Mouse (Mus musculus) embryonic fibroblast, embryonic 13.5 days (primary cell): ENCODE measurements at regions not wholly inside any gene's neighbourhood (a gene's known extent, or its start where the extent isn't known, plus 50 kb on each side); places are given as distances from the start of the nearest gene placed in this dataset.

Experiments used
- H3K27ac ChIP-seq: 2 replicates; pipeline ENCODE4 v1.5.1; 2012; ENCODE audit warnings: low read length, control low read depth, inconsistent platforms; ENCODE audit not compliant: insufficient read depth
- H3K4me1 ChIP-seq: 2 replicates; pipeline ENCODE4 v1.6.1; 2011; ENCODE audit warnings: low read length; ENCODE audit not compliant: control insufficient read depth, insufficient read depth
- H3K4me3 ChIP-seq: 2 replicates; pipeline ENCODE4 v1.5.1; 2011; ENCODE audit warnings: mild to moderate bottlenecking, control low read depth, low read length; ENCODE audit not compliant: insufficient read depth
- CTCF ChIP-seq: IDR thresholded peaks from 2 replicates; pipeline ENCODE4 v1.5.1; 2011; ENCODE audit warnings: mild to moderate bottlenecking, control low read depth, low read length, moderate library complexity, borderline replicate concordance; ENCODE audit not compliant: insufficient read depth
- POLR2A ChIP-seq: IDR thresholded peaks from 2 replicates; pipeline ENCODE4 v1.6.1; 2011; ENCODE audit warnings: low read depth, mild to moderate bottlenecking, control low read depth, low read length, moderate library complexity

DNA sequence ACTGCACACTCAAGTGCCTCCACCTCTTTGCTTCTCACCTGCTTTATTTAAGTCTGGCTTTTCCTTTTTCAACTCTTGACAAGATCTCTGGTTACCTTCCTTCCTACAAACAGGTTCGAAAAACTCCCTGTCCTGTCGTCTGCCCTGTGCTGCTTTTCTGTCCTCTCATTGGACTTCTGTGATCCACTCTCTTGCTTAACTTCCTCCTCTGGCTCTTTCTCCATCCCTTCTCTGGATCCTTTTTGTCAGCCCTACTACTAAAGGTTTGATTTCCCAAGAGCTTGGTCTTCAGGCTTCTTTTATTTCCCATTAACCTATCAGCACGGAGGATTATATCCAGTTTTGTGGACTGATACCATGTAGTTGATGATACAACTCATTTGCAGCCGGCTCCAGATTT lies 149.8 kb downstream of the Satb1 start:
- Histone ChIP-seq H3K4me1 (no peaks in the 10 kb centered on the region), H3K4me3 (no peak overlapping the region), H3K27ac (no peak overlapping the region)
- TF ChIP-seq CTCF (no peak), POLR2A (no peak)

DNA sequence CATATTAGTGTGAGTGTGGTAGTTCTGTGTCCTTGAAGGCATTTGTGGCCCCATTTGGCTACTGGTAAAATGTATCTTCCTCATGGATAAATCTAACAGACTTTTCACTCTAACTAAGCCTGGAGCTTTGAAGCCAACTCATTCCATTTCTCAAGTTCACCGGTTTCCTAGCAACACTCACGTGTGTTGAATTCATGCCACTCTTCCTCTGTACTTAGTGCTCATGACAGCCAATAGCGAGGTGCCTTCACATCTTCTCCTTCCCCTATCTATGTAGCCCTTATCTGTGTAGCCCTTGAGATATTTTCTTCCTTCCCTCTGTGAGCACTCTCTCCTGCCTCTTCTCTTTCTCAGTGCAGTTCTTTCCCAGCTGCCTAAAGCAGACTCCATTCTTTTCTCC lies 150.7 kb downstream of the Satb1 start:
- H3K4me3 ChIP-seq = no peak overlapping the region
- no peak overlapping the region for H3K27ac ChIP-seq
- TF ChIP-seq POLR2A (no peak), CTCF (no peak)
- H3K4me1 ChIP-seq = no peaks in the 10 kb centered on the region

DNA sequence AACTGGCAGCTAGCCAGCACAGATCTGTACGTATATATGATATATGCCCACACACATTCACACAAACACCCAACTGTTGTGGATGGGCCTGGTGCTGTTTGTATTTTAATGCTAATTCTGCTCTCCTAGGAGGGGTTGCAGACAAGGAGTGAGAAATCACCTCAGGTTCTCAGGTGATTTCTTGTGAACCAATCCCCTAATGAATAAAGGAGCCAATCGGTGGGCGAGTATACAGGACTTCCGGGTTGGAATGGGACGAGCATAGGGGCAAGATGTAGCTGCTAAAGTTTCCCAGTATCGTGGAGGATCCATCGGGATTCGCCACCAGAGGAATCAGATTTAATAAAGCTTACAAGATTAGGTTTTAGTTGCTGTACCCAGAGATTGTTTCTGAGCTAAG lies 155.6 kb downstream of the Satb1 start:
- H3K4me3 ChIP-seq = no peak overlapping the region
- TF ChIP-seq POLR2A (no peak), CTCF (no peak)
- H3K4me1 ChIP-seq = no peaks in the 10 kb centered on the region
- no peak overlapping the region for H3K27ac ChIP-seq

DNA sequence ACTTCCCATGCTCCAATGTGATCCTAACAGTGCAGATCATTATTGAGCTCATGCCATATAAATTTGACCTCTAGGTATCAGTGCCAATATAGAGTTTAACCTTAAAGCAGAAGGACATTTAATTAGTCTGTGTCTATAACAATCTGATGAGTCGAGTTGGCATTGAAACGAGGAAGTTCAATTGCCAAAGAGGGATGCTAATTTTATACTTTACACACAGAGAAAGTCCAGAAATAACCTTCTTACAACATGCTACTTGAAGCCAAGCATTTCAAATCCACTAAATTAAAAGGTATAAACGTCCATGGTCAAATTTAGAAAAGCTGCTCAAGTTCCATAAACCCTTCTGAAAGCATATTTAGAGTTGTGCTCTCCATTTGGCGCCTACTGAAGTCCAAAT lies 174.7 kb downstream of the Satb1 start:
- TF ChIP-seq POLR2A (no peak), CTCF (no peak)
- H3K4me1 ChIP-seq = no peaks in the 10 kb centered on the region
- no peak overlapping the region for H3K4me3 ChIP-seq
- no peak overlapping the region for H3K27ac ChIP-seq

DNA sequence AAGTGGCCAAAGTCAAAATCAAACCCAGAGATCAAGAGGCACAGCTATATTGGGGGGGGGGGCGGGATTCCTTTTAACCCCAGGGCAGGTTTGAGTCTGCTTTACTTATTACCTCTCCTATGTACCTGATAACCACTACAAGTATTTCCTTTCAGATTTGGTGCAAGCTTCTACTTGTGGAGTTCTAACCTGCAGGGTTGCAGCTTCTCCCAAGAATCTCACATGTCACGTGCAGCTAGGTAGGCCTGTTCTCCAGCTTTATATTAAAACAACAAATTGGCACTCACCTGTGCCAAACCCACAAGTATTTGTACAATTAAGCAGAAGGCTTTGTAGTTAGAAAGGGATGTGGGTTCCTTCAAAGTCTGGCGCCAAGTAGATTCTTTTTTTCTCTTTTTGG lies 179.2 kb downstream of the Satb1 start:
- no peak for TF ChIP-seq POLR2A
- TF ChIP-seq CTCF = no peak
- H3K4me1 ChIP-seq = no peaks in the 10 kb centered on the region

DNA sequence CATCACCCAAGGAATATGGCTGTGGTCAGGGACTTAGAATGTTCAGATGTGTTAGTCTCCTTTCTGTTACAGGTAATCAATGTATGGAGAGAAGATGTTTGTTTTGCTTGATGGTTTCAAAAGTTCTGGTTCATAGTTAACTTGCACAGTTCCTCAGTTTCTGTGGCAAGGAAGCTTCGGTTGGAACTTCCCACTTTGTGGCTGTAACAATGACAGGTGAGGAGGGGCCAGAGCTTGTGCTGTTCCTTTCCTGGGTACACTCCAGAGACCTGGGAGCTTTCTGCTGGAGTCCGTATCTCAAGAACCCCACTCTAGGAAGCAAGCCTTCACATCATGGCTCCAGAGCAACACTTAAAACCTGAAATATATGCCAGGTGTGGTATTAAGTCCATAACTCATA lies 181.2 kb downstream of the Satb1 start:
- H3K4me1 ChIP-seq = no peaks in the 10 kb centered on the region
- TF ChIP-seq POLR2A (no peak), CTCF (no peak)
- H3K27ac ChIP-seq = no peak overlapping the region
- H3K4me3 ChIP-seq = no peak overlapping the region

More for the DNA sequence above, 179.2 kb downstream of the Satb1 start:
- H3K27ac ChIP-seq = no peak overlapping the region
- no peak overlapping the region for H3K4me3 ChIP-seq

DNA sequence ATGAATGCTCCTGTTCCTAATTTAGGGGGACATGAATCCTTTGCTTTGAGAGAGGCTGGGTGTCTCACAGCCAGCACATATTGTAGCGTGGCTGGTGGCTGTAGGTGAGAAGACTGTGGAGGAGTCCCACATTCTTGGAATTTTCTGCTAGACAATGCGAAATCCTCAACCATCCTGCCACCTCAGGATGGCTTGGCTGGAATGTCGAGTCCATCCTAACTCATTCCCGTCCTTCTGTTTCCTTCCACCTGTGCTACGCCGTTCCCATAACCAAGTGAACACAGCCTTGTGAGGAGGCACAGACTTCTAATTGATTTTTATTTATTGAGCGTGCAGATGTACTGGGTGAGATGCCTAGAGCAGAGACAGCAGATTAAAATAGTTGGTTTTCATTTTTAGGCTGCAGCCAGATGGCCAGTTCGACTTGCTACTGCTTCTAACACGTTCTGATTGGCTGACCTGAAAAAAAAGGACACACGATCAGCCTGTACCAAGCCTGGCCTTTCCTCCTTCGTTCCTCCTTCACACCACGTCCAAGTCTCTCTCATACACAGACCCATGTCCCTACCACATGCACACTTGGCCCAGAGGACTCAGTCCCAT lies 183.8 kb downstream of the Satb1 start:
- no peak overlapping the region for H3K4me3 ChIP-seq
- TF ChIP-seq POLR2A (no peak), CTCF (no peak)
- no peak overlapping the region for H3K27ac ChIP-seq
- no peaks in the 10 kb centered on the region for H3K4me1 ChIP-seq

DNA sequence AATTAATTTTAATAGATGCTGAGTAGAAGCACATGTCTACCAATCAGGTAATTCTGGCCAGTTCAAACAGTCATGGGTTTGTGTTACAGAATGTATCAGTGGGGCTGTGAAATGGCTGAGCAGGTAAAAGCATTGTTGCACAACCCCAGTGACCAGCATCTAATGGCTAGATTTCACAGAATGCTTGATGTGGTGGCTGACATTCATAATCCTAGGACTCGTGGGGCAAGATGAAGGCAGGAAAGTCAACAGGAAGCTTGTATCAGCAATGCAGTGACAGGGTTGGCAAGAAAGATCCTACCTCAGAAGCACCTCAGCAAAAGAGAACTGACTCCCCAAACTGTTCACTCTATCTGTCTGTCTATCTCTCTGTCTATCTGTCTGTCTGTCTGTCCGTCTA lies 186.7 kb downstream of the Satb1 start:
- no peak overlapping the region for H3K4me3 ChIP-seq
- no peaks in the 10 kb centered on the region for H3K4me1 ChIP-seq
- H3K27ac ChIP-seq = no peak overlapping the region
- no peak for TF ChIP-seq POLR2A
- TF ChIP-seq CTCF = no peak

DNA sequence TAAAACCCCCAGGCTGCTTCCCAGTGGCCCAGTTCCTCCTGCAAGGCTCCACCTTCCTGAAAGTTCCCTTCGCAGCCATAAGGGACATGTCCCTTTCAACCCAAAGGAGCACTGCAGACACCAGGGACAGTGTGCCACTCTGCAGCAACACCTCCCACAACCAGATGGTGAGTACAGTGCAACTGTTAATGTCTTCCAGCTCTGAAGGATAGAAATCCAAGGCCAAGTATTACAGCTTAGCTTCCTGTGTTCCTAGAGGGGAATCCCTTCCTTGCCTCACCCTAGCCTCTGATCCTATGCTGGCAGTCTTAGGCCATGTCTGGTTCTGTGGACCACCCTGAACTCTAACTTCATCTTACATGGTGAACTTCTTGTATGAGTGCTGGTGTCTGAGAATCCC lies 187.2 kb downstream of the Satb1 start:
- Histone ChIP-seq H3K27ac (no peak overlapping the region), H3K4me3 (no peak overlapping the region), H3K4me1 (no peaks in the 10 kb centered on the region)
- TF ChIP-seq POLR2A = no peak
- TF ChIP-seq CTCF = no peak

DNA sequence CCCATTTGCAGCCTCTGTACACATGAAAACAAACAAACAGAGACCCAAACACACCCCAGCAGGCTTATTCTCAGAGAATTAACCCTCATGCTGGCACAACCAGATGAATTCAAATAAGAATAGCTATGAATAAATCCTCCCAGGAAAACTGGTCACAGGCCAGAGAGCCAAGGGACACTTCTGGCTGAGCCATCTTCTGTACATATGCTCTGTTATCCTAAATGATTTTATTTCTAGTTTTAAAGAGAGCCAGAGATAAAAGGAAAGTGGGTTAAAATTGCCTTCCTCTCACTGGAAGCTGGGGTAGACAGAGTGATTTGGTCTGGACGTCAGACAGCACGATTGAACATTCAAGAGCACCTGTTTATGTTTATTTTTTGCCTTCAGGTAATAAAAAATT lies 190.4 kb downstream of the Satb1 start:
- Histone ChIP-seq H3K4me1 (no peaks in the 10 kb centered on the region), H3K4me3 (no peak overlapping the region), H3K27ac (no peak overlapping the region)
- TF ChIP-seq CTCF (no peak), POLR2A (no peak)

DNA sequence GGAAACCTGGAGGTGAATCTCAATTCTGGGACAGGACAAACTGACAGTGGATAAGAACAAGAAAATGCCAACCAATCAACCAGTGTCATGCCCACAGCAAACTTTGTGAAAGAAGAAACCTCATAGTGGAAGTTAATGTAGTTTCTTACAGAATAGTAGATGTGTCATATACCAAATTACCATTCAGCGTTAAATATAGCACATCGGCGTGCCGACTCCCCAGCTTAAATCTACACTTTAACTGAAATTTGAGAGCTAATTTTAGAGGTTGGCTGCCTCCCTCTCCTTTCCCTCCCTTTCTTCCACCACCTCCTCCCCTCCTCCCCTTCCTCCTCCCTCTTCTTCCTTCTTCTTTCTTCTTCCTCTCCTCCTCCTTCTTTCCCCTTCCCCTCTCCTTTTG lies 197.2 kb downstream of the Satb1 start:
- TF ChIP-seq CTCF (no peak), POLR2A (no peak)
- no peak overlapping the region for H3K27ac ChIP-seq
- H3K4me3 ChIP-seq = no peak overlapping the region
- no peaks in the 10 kb centered on the region for H3K4me1 ChIP-seq
